Mouse (Mus musculus): ENCODE measurements around the gene 2010111I01Rik.

- TF ChIP-seq CTCF (IDR thresholded peaks at IDR 0.05; ENCODE audit: low read depth, low read length) (no peak), EP300 (IDR thresholded peaks at IDR 0.05; ENCODE audit: insufficient read depth, low read depth, low read length) (no peak)
These were observed 162.8 kb downstream of the 2010111I01Rik start for GRCm38 (mm10) chr13:63127516-63127915.
